ENCODE assay signal across 12 mouse cellular contexts in genomic region chr11:20338703-20339102, GRCm38 (mm10). TPM values are rescaled to one million over a fixed set of nuclear protein-coding genes. Genes with fewer than 3 reads are reported as not detected.
"Had no signal": no experiment of that assay in that cellular context is flagged by ENCODE, and none has a peak within 500 bp of the region (broad histone marks: within the 10 kb centered on the region; RNA-seq: fewer than 3 reads in every experiment).

No protein-coding gene starts in this region.

- H3K27me3 ChIP-seq: limb, embryonic 13.5 days; midbrain, embryonic 15.5 days; neural tube, embryonic 12.5 days had no signal

- ATAC-seq: midbrain, embryonic 15.5 days had no signal

- H3K9ac ChIP-seq: limb, embryonic 13.5 days; midbrain, embryonic 15.5 days; neural tube, embryonic 12.5 days had no signal

- DNase-seq: kidney, adult 9 months; kidney, postnatal 36 days; left cerebral cortex, postnatal 4 days; lung, adult 18-20 months; thymus, postnatal 4 days had no signal

- H3K36me3 ChIP-seq: limb, embryonic 13.5 days; midbrain, embryonic 15.5 days; neural tube, embryonic 12.5 days had no signal

- H3K9me3 ChIP-seq: limb, embryonic 13.5 days; midbrain, embryonic 15.5 days; neural tube, embryonic 12.5 days had no signal

- H3K27ac ChIP-seq: kidney, postnatal 0 days; layer of hippocampus, adult 2 months; limb, embryonic 13.5 days; midbrain, embryonic 15.5 days; neural tube, embryonic 12.5 days had no signal

- H3K4me3 ChIP-seq: layer of hippocampus, adult 2 months; limb, embryonic 13.5 days; midbrain, embryonic 15.5 days; neural tube, embryonic 12.5 days had no signal

- H3K4me1 ChIP-seq: neural tube, embryonic 12.5 days had no signal

- H3K4me2 ChIP-seq: limb, embryonic 13.5 days; midbrain, embryonic 11.5 days; midbrain, embryonic 15.5 days; neural tube, embryonic 12.5 days had no signal

RNA-seq across cellular contexts. Expression of gene Slc1a4, which starts 6.2 kb away (rescaled TPM):
- total RNA-seq: neutrophil, adult 5-6 weeks had no signal
